8 mouse cellular contexts compared by ENCODE assay signal in genomic region chr17:29176391-29177267, GRCm38 (mm10).
DNase-seq lines count a peak whose midpoint lies in the region; ATAC-seq and TF ChIP-seq lines count a peak whose summit lies in the region.

No protein-coding gene starts in this region.

- no peaks in the 10 kb centered on the region for H3K36me3 ChIP-seq in thymus, adult 2 months (ENCODE audit: control insufficient read depth, insufficient read depth, low read length)
- no peaks in the 10 kb centered on the region for H3K36me3 ChIP-seq in limb, embryonic 12.5 days
- H3K36me3 ChIP-seq in neural tube, embryonic 14.5 days (ENCODE audit: control insufficient read depth, insufficient read depth, low read length): no peaks in the 10 kb centered on the region

- 42% methylated on average over 9 of the region's 9 CpGs for WGBS in thymus, adult 2 months
- 24% methylated on average over 9 of the region's 9 CpGs for WGBS in limb, embryonic 12.5 days
- 19% methylated on average over 9 of the region's 9 CpGs for WGBS in neural tube, embryonic 14.5 days

- no peaks in the 10 kb centered on the region for H3K9me3 ChIP-seq in limb, embryonic 12.5 days
- no peaks in the 10 kb centered on the region for H3K9me3 ChIP-seq in neural tube, embryonic 14.5 days (ENCODE audit: control insufficient read depth, low read length)

- no peak for TF ChIP-seq POLR2A in thymus, adult 2 months (IDR thresholded peaks at IDR 0.05; ENCODE audit: control insufficient read depth, extremely low read depth, insufficient read depth, low read length, poor library complexity)

- H3K27me3 ChIP-seq in thymus, adult 2 months (ENCODE audit: control insufficient read depth, insufficient read depth, low read length): no peaks in the 10 kb centered on the region
- no peaks in the 10 kb centered on the region for H3K27me3 ChIP-seq in limb, embryonic 12.5 days
- H3K27me3 ChIP-seq in neural tube, embryonic 14.5 days (ENCODE audit: control insufficient read depth, insufficient read depth, low read length): no peaks in the 10 kb centered on the region

- H3K9ac ChIP-seq in limb, embryonic 12.5 days (replicated peaks): 0 out of 2 replicates have a peak overlapping the region, but pooled peaks have one; percentile 5
- no peak overlapping the region for H3K9ac ChIP-seq in neural tube, embryonic 14.5 days (replicated peaks; ENCODE audit: low read depth, low read length)

- H3K27ac ChIP-seq in thymus, adult 2 months (ENCODE audit: control insufficient read depth, insufficient read depth, low read length): no peak overlapping the region
- H3K27ac ChIP-seq in limb, embryonic 12.5 days: no peak overlapping the region
- H3K27ac ChIP-seq in neural tube, embryonic 14.5 days (ENCODE audit: low read depth, low read length): no peak overlapping the region

- no peak overlapping the region for H3K4me3 ChIP-seq in thymus, adult 2 months (ENCODE audit: control insufficient read depth, insufficient read depth, low read length)
- H3K4me3 ChIP-seq in limb, embryonic 12.5 days (replicated peaks): no peak overlapping the region
- no peak overlapping the region for H3K4me3 ChIP-seq in neural tube, embryonic 14.5 days (ENCODE audit: low read depth, low read length)

- peak; percentile 53 for DNase-seq in thymus, adult 2 months
- DNase-seq in thymus, adult 18-20 months: no peak
- peak; percentile 63 to 82 for DNase-seq in cerebellum, postnatal 4 days (ENCODE audit: low spot score in 2 of 2)
- peak; percentile 40 to 43 for DNase-seq in gastrocnemius, adult 8-10 months (ENCODE audit: low spot score in 2 of 2)
- peak; percentile 69 for DNase-seq in kidney, adult 9 months

- H3K4me2 ChIP-seq in limb, embryonic 12.5 days: no peak overlapping the region
- no peak overlapping the region for H3K4me2 ChIP-seq in neural tube, embryonic 14.5 days (ENCODE audit: low read depth, low read length)

- ATAC-seq in limb, embryonic 12.5 days (ENCODE audit: insufficient number of reproducible peaks, insufficient read depth, low FRiP score, low TSS enrichment, low read depth): no peak
- ATAC-seq in neural tube, embryonic 14.5 days (ENCODE audit: low read depth): peak; percentile 71
- no peak for ATAC-seq in monocyte, adult 5-6 weeks (replicated peaks; ENCODE audit: insufficient number of reproducible peaks, low FRiP score, low TSS enrichment, poor library complexity, severe bottlenecking)

- peak; percentile 34; the same call in 1 of the 2 replicates for TF ChIP-seq CTCF in thymus, adult 2 months (IDR thresholded peaks at IDR 0.05; ENCODE audit: borderline replicate concordance, control insufficient read depth, extremely low read depth, insufficient read depth, low read length, poor library complexity)

- peaks cover 9% of the 10 kb centered on the region for H3K4me1 ChIP-seq in thymus, adult 2 months (replicated peaks; ENCODE audit: control insufficient read depth, insufficient read depth, low read length)
- H3K4me1 ChIP-seq in limb, embryonic 12.5 days (replicated peaks): peaks cover 21% of the 10 kb centered on the region
- peaks cover 6% of the 10 kb centered on the region; the same call in 1 of the 2 replicates for H3K4me1 ChIP-seq in neural tube, embryonic 14.5 days (ENCODE audit: control insufficient read depth, insufficient read depth, low read length)

Comparison
In these comparisons a context has a peak if more than half of its experiments do, and no peak if none do; other contexts are left out.
1. DNase-seq: peak in thymus, adult 2 months (single experiment), cerebellum, postnatal 4 days (2 of 2), gastrocnemius, adult 8-10 months (2 of 2) and kidney, adult 9 months (single experiment); none in thymus, adult 18-20 months (0 of 2).